Mouse (Mus musculus): ENCODE results near the gene Cln3. TPM values are rescaled to one million over a fixed set of nuclear protein-coding genes. Genes with fewer than 3 reads are reported as not detected.
A peak's percentile ranks its signal among the peaks of the same experiment; 100 is the strongest.

Cln3 gene
- total RNA-seq, 1 experiment from 2014 or later = 26.1 TPM

GRCm38 (mm10) chr7:126554796-126555195, 30.8 kb downstream of the Cln3 start:
- no peak; a peak in 1 of 4 replicates for ATAC-seq (replicated peaks in 1 of 2; ENCODE audit: insufficient read depth in 1 of 2, low FRiP score in 2 of 2, low TSS enrichment in 1 of 2, low read depth in 1 of 2, poor library complexity in 2 of 2, severe bottlenecking in 2 of 2)

- ATAC-seq (replicated peaks in 1 of 2; ENCODE audit: insufficient read depth in 1 of 2, low FRiP score in 2 of 2, low TSS enrichment in 1 of 2, low read depth in 1 of 2, poor library complexity in 2 of 2, severe bottlenecking in 2 of 2) = no peak
Measured at GRCm38 (mm10) chr7:126545631-126546030, 40.0 kb downstream of the Cln3 start.

DNA sequence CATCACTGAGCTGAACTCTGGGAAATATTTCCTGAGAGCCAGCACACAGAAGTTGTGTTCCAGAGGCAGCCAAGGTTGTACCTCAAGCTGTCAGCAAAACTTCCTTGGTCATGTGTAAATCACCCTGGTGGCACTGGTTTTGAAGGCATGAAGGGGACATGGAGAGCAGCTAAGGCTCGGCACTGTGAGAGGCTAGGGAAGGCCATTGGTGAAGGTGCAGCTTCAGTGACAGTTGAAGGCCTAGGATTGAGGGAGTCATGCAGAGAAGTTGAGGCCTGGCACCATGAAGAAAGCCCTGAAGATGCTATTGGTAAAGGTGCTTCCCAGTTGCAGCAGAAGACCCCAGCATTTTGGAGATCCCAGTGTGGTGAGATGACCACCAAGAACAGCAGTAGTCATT, 44.0 kb downstream of the Cln3 start:
- ATAC-seq (replicated peaks in 1 of 2; ENCODE audit: insufficient read depth in 1 of 2, low FRiP score in 2 of 2, low TSS enrichment in 1 of 2, low read depth in 1 of 2, poor library complexity in 2 of 2, severe bottlenecking in 2 of 2) = no peak

- ATAC-seq (replicated peaks in 1 of 2; ENCODE audit: insufficient read depth in 1 of 2, low FRiP score in 2 of 2, low TSS enrichment in 1 of 2, low read depth in 1 of 2, poor library complexity in 2 of 2, severe bottlenecking in 2 of 2) = peak in 1 of 2 experiments; percentile 80; a peak in 2 of 4 replicates
Measured at GRCm38 (mm10) chr7:126537820-126538585, 47.6 kb downstream of the Cln3 start.

DNA sequence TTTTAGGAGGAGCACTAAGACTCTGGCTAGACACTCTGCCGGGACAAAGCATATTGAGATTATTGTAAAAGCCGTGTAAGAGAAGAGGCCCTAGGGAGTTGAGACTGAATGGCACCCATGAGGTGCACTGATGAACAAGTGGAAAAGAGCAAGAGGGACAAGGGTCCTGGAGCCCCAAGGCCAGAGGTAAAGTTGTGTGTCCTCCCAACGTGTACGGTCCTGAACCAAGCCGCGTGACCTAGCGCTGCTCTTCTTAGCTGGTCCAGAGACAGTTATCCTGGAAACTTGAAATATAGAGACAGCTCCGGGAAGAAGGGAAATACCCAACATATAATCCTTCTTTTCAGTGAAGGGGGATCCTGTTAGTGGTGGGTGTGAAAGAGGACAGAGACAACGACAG, 49.2 kb downstream of the Cln3 start:
- ATAC-seq (replicated peaks in 1 of 2; ENCODE audit: insufficient read depth in 1 of 2, low FRiP score in 2 of 2, low TSS enrichment in 1 of 2, low read depth in 1 of 2, poor library complexity in 2 of 2, severe bottlenecking in 2 of 2) = no peak

DNA sequence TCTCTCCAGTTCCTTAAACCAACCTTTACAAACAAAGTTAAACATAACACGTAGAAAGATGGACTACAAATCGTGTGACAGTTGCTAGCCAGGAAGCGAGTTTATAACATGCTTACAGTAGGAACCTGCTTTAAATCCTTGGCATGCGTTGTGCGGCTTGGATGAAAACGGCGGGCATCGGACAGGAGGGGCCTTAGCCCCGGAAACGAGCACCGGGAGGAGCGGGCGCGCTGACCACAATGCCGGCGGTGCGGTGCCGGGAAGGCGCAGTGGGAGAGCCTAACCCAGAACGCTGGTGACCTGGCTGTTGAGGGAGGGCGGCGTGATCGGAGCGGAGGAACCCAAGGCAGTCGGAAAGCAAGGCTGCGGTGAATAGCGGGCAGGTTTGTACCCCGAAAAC, 49.9 kb downstream of the Cln3 start:
- peak; percentile 37 to 50; a peak in 2 of 4 replicates for ATAC-seq (replicated peaks in 1 of 2; ENCODE audit: insufficient read depth in 1 of 2, low FRiP score in 2 of 2, low TSS enrichment in 1 of 2, low read depth in 1 of 2, poor library complexity in 2 of 2, severe bottlenecking in 2 of 2)

GRCm38 (mm10) chr7:126533434-126533833, 52.2 kb downstream of the Cln3 start:
- ATAC-seq (replicated peaks in 1 of 2; ENCODE audit: insufficient read depth in 1 of 2, low FRiP score in 2 of 2, low TSS enrichment in 1 of 2, low read depth in 1 of 2, poor library complexity in 2 of 2, severe bottlenecking in 2 of 2) = no peak

DNA sequence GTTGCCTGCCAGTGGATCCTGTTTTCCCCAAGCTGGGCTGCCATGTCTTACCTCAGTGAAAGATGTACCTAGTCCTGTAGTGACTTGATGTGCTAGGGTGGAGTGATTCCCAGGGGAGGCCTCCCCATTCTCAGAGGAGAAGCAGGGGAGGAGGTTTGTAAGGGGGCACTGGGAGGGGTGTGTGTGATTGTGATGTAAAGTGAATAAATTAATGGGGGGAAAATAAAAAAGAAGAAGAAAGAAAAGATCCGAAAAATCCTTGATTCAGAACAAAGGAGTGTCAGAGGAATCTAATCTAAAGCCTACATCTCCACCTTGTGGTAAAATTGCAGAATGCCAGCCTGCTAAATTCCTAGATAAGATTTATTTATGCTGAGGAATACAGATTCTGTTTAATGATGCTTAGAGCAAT, 57.4 kb downstream of the Cln3 start:
- ATAC-seq (replicated peaks in 1 of 2; ENCODE audit: insufficient read depth in 1 of 2, low FRiP score in 2 of 2, low TSS enrichment in 1 of 2, low read depth in 1 of 2, poor library complexity in 2 of 2, severe bottlenecking in 2 of 2) = peak in 1 of 2 experiments; percentile 68; a peak in 1 of 4 replicates

- ATAC-seq (replicated peaks in 1 of 2; ENCODE audit: insufficient read depth in 1 of 2, low FRiP score in 2 of 2, low TSS enrichment in 1 of 2, low read depth in 1 of 2, poor library complexity in 2 of 2, severe bottlenecking in 2 of 2) = no peak
Measured at GRCm38 (mm10) chr7:126523316-126523715, 62.3 kb downstream of the Cln3 start.

Other genes starting within 250 kb of the Cln3 start
- gene Lat, start 216.2 kb downstream of the Cln3 start, total RNA-seq (2017) = 31.5 and 51.5 TPM in 2 replicates
- 8.6 and 11.3 TPM in 2 replicates for gene Spns1, start 208.4 kb downstream of the Cln3 start, total RNA-seq (2017)
- gene Nfatc2ip, start 189.1 kb downstream of the Cln3 start, total RNA-seq (2017) = 13.6 and 14.4 TPM in 2 replicates
- not detected in 2 replicates for gene Cd19, start 170.9 kb downstream of the Cln3 start, total RNA-seq (2017)
- 33.8 and 36.4 TPM in 2 replicates for gene Rabep2, start 157.1 kb downstream of the Cln3 start, total RNA-seq (2017)
- gene Atp2a1, start 122.7 kb downstream of the Cln3 start, total RNA-seq (2017) = 0.30 TPM in 1 of 2 replicates, not detected in the other
- gene Sh2b1, start 110.4 kb downstream of the Cln3 start, total RNA-seq (2017) = 15.3 and 20.9 TPM in 2 replicates
- gene Tufm, start 98.5 kb downstream of the Cln3 start, total RNA-seq (2017) = 48.1 and 99.2 TPM in 2 replicates
- gene Atxn2l, start 82.4 kb downstream of the Cln3 start, total RNA-seq (2017) = 40.0 and 40.2 TPM in 2 replicates
- 187 and 207 TPM in 2 replicates for gene Eif3c, start 19.4 kb downstream of the Cln3 start, total RNA-seq (2017)
- 24.8 and 26.0 TPM in 2 replicates for gene Apobr, start 875 bp downstream of the Cln3 start, total RNA-seq (2017)
- 3.2 and 3.6 TPM in 2 replicates for gene Il27, start 9.1 kb upstream of the Cln3 start, total RNA-seq (2017)
- gene Nupr1, start 45.0 kb upstream of the Cln3 start, total RNA-seq (2017) = 6.2 and 6.6 TPM in 2 replicates
- gene Sgf29, start 63.5 kb upstream of the Cln3 start, total RNA-seq (2017) = 33.2 and 46.9 TPM in 2 replicates
- gene Sult1a1, start 90.6 kb upstream of the Cln3 start, total RNA-seq (2017) = 8.2 and 17.1 TPM in 2 replicates
- gene Bola2, start 109.6 kb upstream of the Cln3 start, total RNA-seq (2017) = 73.1 and 88.6 TPM in 2 replicates
- gene Slx1b, start 110.0 kb upstream of the Cln3 start, total RNA-seq (2017) = 4.1 and 6.3 TPM in 2 replicates
- gene Coro1a, start 122.0 kb upstream of the Cln3 start, total RNA-seq (2017) = 352 and 456 TPM in 2 replicates
- 32.4 and 35.8 TPM in 2 replicates for gene Mapk3, start 173.8 kb upstream of the Cln3 start, total RNA-seq (2017)
- gene Gdpd3, start 180.5 kb upstream of the Cln3 start, total RNA-seq (2017) = 3.3 and 16.4 TPM in 2 replicates
- gene Ypel3, start 191.1 kb upstream of the Cln3 start, total RNA-seq (2017) = 50.3 and 74.9 TPM in 2 replicates
- 0.25 TPM in 1 of 2 replicates, not detected in the other for gene Tbx6, start 195.7 kb upstream of the Cln3 start, total RNA-seq (2017)
- gene Ppp4c, start 206.7 kb upstream of the Cln3 start, total RNA-seq (2017) = 119 and 131 TPM in 2 replicates
- not detected in 2 replicates for gene Fam57b, start 211.9 kb upstream of the Cln3 start, total RNA-seq (2017)
- gene 4930451I11Rik, start 245.8 kb upstream of the Cln3 start, total RNA-seq (2017) = not detected in 2 replicates

All from hematopoietic stem cell, adult 5-6 weeks (primary cell).